Mouse (Mus musculus): Measurements from ENCODE around the gene Skap1.

Gene Skap1

GRCm38 (mm10) chr11:96463986-96464715 lies at the start of gene Skap1:
TSS of gene Skap1 (plus strand) at chr11:96464593.
- peak; percentile 61 to 80 for DNase-seq (ENCODE audit: low spot score in 2 of 2)

GRCm38 (mm10) chr11:96421074-96421473 lies 43.3 kb upstream of the Skap1 start:
- DNase-seq (ENCODE audit: low spot score in 2 of 2) = no peak

- DNase-seq (ENCODE audit: low spot score in 2 of 2) = no peak
Observed at GRCm38 (mm10) chr11:96421517-96422265, 42.7 kb upstream of the Skap1 start.

- no peak for DNase-seq (ENCODE audit: low spot score in 2 of 2)
Observed at GRCm38 (mm10) chr11:96425193-96425592, 39.2 kb upstream of the Skap1 start.

- DNase-seq (ENCODE audit: low spot score in 2 of 2) = no peak
Observed at GRCm38 (mm10) chr11:96426191-96426590, 38.2 kb upstream of the Skap1 start.

GRCm38 (mm10) chr11:96426805-96427204 lies 37.6 kb upstream of the Skap1 start:
- DNase-seq (ENCODE audit: low spot score in 2 of 2) = no peak

GRCm38 (mm10) chr11:96429062-96429461 lies 35.3 kb upstream of the Skap1 start:
- no peak for DNase-seq (ENCODE audit: low spot score in 2 of 2)

- no peak for DNase-seq (ENCODE audit: low spot score in 2 of 2)
Observed at GRCm38 (mm10) chr11:96429891-96430290, 34.5 kb upstream of the Skap1 start.

GRCm38 (mm10) chr11:96431871-96432270 lies 32.5 kb upstream of the Skap1 start:
- DNase-seq (ENCODE audit: low spot score in 2 of 2) = no peak

- no peak for DNase-seq (ENCODE audit: low spot score in 2 of 2)
Observed at GRCm38 (mm10) chr11:96434888-96435287, 29.5 kb upstream of the Skap1 start.

GRCm38 (mm10) chr11:96436525-96436924 lies 27.9 kb upstream of the Skap1 start:
- no peak for DNase-seq (ENCODE audit: low spot score in 2 of 2)

- peak; percentile 83 to 90 for DNase-seq (ENCODE audit: low spot score in 2 of 2)
Observed at GRCm38 (mm10) chr11:96438787-96439186, 25.6 kb upstream of the Skap1 start.

GRCm38 (mm10) chr11:96441546-96442185 lies 22.7 kb upstream of the Skap1 start:
- peak; percentile 68 to 74 for DNase-seq (ENCODE audit: low spot score in 2 of 2)

- DNase-seq (ENCODE audit: low spot score in 2 of 2) = peak in 1 of 2 experiments; percentile 43
Observed at GRCm38 (mm10) chr11:96442468-96442867, 21.9 kb upstream of the Skap1 start.

- no peak for DNase-seq (ENCODE audit: low spot score in 2 of 2)
Observed at GRCm38 (mm10) chr11:96447931-96448330, 16.5 kb upstream of the Skap1 start.

- peak in 1 of 2 experiments; percentile 43 for DNase-seq (ENCODE audit: low spot score in 2 of 2)
Observed at GRCm38 (mm10) chr11:96455111-96455510, 9.3 kb upstream of the Skap1 start.

GRCm38 (mm10) chr11:96455699-96456326 lies 8.6 kb upstream of the Skap1 start:
- DNase-seq (ENCODE audit: low spot score in 2 of 2) = no peak

- no peak for DNase-seq (ENCODE audit: low spot score in 2 of 2)
Observed at GRCm38 (mm10) chr11:96456508-96457305, 7.7 kb upstream of the Skap1 start.

GRCm38 (mm10) chr11:96461766-96462165 lies 2.6 kb upstream of the Skap1 start:
- no peak for DNase-seq (ENCODE audit: low spot score in 2 of 2)

- no peak for DNase-seq (ENCODE audit: low spot score in 2 of 2)
Observed at GRCm38 (mm10) chr11:96462191-96462752, 2.1 kb upstream of the Skap1 start.

- DNase-seq (ENCODE audit: low spot score in 2 of 2) = no peak
Observed at GRCm38 (mm10) chr11:96464716-96465060, 295 bp downstream of the Skap1 start.

Data from thymus, postnatal 10 days (tissue).